Mouse (Mus musculus) gastrocnemius, postnatal 4 days (tissue): ENCODE data around the gene Fbxl13. TPM values are rescaled to one million over a fixed set of nuclear protein-coding genes. Genes with fewer than 3 reads are reported as not detected.

ENCODE experiments used
- DNase-seq, 2 experiments: peaks; one replicate each; pipeline ENCODE4 v3.0.0; 2021 to 2022; ENCODE audit warnings: low spot score in 2 of 2, mixed read lengths in 2 of 2
- long read RNA-seq, 2 experiments: library from polyadenylated mRNA; stranded (forward); transcript quantifications; one replicate each; pipeline ENCODE4 v2.0.0; 2021
- total RNA-seq, 2 experiments: library from RNA; stranded (reverse); gene quantifications; 2 replicates each; pipeline ENCODE4 v1.2.3; 2021

Fbxl13 gene
- total RNA-seq, result under 1 TPM; 0.29 to 0.34 TPM
- long read RNA-seq, experiment 1, partial matches to known transcripts, result 0 of 1 reads
- long read RNA-seq, experiment 1, other reads (novel, unspliced or antisense), result 1 of 1 reads
- long read RNA-seq, experiment 2, partial matches to known transcripts, result 0 of 1 reads
- long read RNA-seq, experiment 2, other reads (novel, unspliced or antisense), result 1 of 1 reads

DNA sequence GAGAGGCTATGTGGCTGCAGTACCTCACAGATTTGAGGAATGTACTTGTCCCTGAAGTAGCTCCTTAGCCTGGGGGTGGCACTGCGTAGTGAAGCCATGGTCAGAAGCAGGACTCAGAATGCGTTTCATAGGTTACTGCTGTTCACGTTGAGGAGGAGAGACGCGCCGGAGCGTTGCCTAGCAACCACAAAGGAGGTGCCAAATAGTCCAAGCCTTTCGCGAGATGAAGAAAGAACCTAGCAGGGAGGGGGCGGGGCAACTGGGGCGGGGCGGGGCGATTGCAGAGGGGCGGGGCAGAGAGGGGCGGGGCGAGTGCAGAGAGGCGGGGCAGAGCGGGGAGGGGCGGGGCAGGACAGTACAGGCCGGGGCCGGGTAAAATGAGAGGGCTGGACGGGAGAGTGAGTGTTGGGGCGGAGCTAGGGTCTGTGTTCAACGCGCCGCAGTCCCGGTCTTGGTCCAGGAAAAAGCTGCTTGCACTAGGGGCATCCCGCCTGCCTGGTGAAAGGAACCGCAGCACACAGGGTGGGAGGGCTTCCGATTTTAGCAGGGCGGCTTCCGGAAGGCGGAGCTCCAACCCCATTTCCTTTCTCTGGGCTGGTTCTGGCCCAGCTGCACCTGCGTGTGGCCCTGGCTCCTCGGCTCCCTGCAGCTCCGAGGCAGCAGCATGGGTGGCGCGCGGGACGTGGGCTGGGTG lies at the start of gene Fbxl13, which contains the start of gene Armc10:
Gene Fbxl13 (minus strand): TSS at position 196 of the 694 bp plus-strand sequence.
Gene Armc10 (plus strand): TSS at position 375 of the 694 bp plus-strand sequence.
- DNase-seq, result peak; percentile 71 to 81

DNA sequence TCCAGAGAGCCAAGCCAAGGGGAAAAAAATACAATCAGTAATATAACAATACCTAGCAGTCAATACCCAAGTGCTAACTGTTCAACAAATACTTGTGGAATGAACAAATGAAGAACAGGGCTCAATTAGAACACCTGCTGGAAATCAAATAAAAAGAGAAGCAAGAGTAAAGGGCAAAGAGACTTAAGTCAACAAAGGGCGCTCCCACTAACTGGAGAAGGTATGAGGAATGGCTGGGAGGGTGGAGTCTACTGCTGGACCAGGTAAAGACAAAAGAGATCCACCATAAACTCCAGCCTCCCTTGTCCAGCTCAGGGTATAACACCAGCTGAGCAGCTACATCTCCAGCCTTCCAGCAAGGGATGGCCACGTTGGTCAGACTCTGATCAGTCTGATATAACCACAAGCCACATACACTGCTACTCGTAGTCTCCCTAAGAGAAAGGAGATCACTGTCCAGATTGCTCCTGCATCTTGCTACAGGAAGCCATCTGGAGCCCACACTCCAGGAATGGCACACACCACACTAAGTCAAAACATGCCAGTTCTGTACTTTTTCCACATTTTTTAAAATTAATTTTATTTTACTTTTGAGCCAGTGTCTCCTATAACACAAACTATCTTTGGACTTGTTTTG lies 49.5 kb upstream of the Fbxl13 start:
- DNase-seq, result no peak

DNA sequence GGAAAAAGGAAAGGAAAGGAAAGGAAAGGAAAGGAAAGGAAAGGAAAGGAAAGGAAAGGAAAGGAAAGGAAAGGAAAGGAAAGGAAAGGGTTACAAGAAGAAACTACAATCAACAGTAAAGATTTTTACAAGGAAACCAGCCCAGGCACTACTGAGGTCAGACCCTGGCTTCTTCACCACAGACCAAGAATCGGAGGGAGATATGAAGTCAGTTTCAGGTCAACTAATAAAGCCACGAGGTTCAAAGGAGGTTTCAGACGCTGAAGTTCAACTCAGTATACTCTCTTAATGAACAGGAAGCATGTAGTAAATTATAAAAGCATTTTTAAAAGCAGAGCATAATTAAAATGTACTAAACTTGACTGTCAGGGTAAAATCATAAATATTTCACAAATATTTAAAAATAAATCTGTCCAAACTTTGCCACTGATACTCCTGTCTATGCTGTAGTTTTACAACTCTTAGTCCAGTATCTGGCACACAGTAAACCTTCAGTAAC lies 48.0 kb upstream of the Fbxl13 start:
- DNase-seq, result no peak

DNA sequence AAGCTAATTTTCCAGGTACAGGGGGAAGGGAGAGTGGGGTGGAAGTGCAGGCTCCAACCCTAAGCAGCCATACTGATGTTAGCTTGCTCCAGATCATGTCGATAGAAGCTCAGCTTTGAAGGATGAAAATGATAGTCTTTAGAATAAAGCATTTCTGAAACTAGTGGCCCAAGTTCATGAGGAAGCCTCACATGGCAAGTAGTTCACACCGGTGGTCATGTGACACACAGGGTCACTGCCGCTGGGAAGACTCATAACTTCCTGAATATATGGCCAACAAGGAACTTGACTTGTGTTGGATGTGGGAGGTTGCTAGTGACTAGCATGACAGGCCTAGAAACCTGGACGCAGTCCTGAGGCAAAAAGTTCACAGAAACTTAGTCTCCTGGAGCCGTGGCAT lies 46.8 kb upstream of the Fbxl13 start:
- DNase-seq, result no peak

DNA sequence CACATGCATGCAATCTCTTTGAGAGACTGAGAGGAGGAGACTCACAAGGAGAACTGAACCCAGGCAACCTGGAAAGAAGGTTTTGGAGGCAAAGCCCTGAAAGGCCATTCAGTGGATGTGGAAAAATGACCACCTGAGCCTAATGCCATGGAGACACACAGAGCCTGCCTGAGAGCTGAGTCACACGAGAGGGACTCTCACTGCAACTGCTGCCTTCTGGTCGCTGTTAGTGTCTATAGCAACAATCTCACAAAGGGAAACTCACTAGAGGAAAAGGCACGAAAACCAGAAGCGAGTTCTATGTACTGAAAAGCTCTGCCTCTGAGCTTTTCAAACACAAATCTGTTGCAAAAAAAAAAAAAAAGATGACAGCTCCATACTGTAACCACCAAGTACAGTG lies 41.6 kb upstream of the Fbxl13 start:
- DNase-seq, result no peak

DNA sequence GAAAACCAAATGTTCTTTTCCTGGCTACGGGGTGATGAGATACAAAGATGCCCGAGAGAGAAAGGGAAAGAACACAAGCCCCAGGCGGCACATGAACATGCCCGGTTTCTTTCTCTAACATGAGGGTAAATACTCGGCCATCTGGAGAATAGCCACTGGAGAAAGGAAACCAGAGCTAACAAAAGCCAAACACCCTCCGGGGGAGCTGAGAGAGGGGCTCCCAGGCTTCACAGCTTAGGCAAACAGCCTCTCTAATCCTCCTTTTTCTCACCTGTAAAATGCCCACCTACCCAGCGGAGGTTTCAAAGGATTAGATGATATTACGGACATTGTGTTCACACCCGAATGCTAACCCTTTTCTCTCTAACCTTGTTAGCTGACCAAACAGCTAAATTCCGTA lies 39.6 kb upstream of the Fbxl13 start:
- DNase-seq, result no peak

DNA sequence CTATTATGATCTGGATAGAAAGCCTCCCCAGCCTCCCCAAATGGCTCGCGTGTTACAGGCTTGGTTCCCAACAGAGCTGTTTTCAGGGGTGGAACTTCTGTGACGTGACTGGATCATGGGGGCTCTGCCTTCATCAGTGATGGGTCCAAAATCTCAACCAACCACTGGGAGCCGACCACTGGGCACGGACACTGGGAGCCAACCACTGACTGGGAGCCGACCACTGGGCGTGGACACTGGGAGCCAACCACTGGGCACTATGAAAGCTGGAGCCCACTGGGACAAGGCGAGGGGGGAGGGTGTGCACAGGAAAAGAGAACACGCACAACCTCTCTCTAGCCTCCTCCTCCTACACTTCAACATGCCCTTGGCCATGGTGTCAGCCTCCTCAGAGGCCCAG lies 38.4 kb upstream of the Fbxl13 start:
- no peak for DNase-seq

DNA sequence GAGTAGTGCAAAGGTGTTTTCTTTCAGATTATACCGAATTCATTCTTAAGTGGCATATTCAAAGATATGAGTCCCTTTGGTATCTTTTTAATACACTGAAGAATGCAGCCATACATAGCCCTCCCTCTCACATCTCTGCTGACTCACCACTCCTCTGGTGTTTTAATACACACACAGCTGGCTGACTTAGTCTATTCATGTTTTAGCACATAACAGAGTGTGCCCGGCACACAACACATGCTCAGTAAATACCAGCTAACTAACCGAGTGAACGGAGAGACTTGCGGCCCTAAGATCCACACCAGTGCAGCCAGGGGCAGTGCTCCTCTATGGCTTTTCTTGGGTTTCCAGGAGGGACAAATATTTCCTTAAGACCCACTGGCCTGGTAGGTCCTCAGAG lies 35.5 kb upstream of the Fbxl13 start:
- no peak for DNase-seq

DNA sequence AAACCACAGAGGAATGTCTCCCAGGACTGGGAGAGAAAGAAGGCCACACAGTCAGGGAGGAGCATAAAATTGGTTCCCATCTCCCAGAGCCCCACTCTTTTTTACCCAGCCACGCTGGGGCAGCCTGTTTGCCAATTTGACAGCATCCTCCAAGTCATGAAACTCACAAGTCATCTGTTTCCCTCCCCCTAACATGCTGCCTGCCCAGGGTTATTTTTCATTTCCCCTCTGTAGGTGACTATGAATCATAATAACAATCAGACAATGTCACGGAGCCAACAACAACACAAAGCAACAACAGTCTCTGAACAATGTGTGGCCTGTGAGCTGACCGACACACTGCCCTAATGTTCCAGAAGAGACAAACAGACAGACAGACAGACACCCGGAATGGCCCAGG lies 34.6 kb upstream of the Fbxl13 start:
- DNase-seq, result no peak

DNA sequence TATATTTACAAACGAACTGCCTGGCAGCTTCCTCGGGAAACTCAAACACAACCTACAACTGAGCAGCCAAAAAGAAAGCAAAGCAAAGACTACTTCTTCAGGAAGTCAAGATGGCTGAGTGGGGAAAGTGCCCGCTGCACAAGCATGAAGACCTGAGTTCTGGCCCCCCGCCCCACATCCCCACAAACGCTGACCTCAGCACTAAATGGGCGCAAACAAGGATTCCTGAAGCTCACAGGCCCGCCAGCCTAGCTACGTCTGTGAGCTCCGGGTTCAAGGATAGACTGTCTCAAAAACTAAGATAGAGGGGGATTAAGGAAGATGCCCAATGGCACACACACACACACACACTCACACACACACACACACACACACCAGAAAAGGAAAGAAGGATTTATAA lies 32.9 kb upstream of the Fbxl13 start:
- DNase-seq, result no peak

DNA sequence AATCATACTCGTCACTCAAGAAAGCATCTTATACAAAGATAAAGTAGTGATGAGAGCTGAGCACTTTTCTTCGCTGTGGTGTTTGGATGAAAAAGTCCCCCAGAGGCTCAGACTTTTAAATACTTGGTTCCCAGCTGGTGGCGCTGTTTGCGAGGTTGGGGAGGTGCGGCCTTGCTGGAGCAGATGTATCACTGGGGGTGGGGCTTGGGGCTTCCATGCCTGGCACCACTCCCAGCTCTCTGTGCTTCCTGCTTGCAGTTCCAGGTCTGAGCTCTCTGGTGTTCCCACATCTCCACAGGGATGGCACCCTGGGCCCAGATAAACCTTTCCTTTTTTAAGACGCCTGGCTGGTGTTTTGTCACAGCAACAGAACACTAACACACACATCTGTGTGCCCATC lies 32.5 kb upstream of the Fbxl13 start:
- DNase-seq, result no peak

DNA sequence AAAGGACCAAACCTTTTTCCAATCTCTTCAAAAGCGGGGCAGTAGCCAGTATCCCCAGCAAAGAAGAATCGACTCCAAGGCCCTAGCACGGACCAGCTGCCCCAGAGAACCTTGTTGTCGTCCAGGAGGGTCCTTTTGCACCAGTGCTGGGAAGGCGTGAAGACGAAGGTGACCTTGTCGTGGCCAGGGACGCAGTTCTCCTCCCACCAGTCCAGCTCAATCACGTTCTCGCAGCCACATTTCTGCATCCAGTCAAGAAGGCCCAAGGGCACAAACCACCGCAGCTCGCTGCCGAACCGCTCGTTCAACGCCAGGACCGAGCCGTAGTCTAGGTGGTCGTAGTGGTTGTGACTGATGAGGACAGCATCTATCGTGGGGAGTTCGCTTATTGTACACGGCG lies 30.1 kb upstream of the Fbxl13 start:
- no peak for DNase-seq

DNA sequence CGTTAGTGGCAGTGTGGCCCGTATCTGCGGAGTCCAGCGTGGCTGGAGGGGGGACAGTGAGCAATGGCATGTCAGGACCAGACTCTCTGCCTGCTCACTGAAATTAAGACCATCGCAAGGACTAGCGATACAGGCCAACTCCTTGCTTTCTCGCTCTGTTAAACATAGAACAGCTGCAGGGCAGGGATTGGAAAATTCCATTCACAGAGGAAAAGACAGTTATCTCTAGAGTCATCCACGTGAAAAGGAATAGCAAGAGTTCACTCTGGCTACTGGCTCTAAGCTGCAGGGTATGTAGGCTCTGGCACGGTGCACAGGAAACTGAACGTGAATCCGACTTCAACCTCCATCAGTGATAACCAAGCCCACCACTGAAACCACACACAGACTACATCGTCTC lies 29.6 kb upstream of the Fbxl13 start:
- DNase-seq, result no peak

DNA sequence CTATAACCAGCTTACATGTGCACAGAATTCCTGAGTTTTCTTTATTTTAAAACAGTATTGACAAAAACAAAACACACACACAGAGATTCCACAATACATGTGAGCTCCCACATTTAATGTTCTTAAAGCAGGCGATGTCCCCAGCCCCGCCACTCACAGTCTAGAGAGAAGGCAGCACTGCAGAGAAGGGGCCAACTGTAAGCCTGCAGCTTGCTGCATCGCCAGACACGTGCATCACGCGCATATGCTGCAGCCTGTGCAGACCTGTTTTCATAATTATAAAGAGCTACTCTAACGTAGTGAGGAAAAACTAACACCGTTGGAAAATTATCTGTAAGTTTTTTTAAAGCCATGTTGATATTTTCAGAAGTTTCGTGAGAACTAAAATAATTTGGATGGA lies 28.3 kb upstream of the Fbxl13 start:
- DNase-seq, result no peak

DNA sequence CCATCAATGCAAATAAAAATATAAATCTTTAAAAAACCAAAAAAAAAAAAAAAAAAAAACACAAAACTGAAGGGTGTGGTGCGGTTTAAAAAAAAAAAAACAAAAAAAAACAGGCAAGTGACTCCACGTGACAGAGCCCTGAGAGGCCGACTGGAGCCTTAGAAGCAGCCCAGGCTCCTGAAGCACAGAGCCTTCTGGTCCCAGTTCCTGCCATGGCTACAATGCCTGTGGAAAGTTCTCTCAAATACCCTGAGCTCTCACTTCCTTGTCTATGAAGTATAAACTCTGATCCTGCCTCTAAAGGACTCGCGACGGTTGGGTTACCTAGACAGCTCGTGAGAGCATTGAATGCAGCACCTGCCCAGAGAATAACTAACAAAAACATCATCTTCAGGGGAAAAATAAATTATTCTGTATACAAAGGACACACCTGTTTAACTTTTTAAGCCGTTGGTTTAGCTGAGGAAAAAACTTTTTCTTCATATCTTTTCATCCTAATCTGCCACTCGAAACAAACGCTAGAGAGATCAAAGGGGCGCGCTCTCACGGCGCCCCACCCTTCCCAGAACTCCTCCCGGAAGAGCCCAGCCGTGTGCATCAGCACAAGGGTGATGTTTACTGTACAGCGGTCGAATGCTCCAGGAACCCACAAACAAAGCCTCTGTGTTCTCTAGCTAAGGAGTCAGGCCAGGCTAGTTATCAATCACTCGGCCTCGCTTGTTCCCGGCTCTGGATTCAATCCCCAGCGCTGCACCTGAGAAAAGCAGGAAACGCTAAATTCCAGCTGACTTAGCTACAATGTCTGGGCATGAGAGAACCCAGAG lies 27.6 kb upstream of the Fbxl13 start:
- DNase-seq, result no peak

DNA sequence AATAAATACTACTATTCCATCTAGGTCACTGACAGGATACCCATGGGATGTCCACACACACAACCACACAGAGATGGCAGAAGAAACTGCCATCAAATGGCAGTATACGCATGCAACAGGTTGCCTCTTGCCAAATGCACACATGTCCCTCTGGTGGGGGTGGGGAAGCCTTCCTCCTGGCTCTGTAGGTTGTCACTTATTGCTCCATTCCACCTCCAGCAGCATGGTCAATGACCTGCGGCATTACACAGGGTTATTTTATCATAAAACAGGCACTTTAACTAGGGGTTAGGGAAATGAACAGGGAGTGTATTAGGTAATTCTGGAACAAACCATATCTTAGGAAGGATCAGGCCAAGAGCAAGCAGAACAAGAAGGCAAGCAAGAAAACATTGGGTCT lies 23.9 kb upstream of the Fbxl13 start:
- no peak for DNase-seq

DNA sequence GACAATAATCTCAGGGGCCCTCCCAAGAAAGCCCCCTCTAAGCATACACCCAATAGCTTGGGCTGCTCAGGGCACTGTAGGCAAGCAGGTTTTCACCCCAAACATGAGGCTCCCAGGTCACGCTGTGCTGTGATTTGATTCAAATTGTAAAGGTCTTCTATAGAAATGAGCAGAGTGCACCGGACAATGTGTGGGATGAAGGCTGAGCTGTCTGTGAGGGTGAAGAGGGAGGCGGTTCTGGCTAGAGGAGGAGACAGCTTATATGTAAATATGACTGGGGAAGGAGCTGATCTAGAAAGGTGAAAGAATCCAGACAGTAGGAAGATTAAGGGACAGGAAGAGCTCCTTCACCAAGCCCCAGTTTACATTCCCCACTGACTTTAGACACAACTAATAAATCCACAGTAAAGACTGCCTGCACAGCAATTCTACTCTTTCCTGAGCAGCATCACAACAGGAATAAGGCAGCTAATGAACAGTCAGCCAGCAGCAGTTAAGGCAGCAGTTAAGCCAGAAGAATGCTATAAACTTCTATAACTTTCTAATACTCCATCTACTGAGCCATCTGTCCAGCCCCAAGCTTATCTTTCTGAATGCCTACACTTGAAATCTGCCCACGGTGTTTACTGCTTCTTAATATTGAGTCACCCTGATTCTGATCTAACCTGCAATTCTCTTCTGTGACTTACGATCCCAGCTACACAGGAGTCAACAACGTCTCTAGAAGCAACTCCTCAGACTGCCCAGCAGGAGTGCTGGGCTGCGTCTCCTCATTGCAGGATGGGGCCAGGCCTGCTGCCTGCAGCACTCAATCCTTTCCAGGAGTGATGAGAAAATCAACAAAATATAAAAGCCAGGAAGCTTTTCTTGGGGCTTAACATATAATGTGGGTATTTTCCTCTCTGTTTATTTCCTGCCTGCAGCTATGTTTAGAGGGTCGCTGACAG lies 22.0 kb upstream of the Fbxl13 start:
- no peak for DNase-seq

DNA sequence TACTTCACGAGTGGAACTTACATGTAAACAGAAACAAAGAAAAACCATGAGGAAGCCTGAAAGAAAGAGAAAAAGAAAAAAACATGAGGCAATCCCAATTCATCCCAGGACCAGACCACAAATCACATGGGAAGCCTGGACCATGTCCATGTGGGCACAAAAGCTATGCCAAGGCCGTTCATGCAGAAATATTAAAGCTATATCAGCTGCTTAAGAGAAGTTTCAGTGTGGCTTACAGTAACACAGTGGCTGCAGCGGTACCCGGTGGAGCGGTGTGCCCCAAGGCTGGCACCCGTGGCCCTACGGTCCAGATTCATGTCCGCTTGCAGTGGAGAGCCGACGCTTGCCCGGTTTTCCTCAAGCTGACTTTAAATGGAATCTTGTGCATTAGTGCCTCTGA lies 17.6 kb upstream of the Fbxl13 start:
- no peak for DNase-seq

DNA sequence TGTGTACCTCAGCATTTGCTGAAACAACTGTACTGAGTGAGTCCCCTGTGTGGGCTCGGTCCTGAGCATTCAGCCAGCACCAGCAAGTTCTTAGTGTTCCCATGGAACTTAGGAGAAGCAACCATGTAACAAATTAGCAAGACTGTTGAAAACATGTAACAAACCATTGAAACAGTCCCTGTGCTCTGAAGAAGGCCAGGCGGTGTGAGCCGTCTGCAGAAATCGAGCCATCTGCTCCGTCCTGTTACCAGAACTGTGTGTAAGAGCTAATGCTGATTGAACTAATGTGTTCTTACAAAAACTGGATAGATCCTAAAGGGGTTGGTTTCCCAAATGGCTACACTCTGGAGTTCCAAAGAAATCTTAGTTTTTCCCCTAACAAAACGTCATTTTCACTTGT lies 15.4 kb upstream of the Fbxl13 start:
- no peak for DNase-seq

DNA sequence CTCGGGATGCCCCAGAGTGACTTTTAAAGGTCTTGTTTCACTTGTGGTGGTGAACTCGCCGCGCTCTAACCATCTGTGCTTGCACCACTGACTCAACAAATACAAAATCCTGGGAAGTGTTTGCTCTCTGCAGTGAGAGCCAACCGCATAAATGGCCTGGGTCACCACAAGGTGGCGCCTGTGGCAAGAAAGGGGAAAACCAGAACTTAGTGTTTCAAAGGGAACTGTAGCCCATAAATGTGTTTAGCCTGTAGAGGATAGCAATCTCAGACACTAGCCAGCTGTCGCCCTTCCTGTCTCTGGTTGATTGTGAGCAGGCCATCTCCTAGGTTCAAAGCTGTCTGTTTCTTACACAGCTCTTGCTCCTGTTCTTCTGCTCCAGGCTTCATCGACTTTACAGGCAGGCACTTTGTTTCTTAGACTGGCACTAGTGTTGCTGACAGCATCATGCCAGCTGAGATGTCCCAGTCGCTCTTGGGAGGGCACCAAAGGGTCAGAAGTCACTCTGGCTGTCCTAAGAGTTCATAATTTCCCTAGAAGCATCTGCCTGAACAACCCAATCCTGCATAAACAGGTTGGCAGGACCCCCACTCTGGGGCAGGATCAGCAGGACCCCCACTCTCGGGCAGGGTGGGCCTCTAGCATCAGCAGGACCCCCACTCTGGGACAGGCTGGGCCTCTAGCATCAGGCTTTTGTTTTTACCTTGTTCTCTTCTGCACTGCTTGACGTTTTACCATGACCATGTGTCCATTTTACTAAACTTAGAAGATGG lies 13.4 kb upstream of the Fbxl13 start:
- DNase-seq, result peak; percentile 68 to 78
